8 mouse cellular contexts compared by ENCODE assay signal in the genomic region with DNA sequence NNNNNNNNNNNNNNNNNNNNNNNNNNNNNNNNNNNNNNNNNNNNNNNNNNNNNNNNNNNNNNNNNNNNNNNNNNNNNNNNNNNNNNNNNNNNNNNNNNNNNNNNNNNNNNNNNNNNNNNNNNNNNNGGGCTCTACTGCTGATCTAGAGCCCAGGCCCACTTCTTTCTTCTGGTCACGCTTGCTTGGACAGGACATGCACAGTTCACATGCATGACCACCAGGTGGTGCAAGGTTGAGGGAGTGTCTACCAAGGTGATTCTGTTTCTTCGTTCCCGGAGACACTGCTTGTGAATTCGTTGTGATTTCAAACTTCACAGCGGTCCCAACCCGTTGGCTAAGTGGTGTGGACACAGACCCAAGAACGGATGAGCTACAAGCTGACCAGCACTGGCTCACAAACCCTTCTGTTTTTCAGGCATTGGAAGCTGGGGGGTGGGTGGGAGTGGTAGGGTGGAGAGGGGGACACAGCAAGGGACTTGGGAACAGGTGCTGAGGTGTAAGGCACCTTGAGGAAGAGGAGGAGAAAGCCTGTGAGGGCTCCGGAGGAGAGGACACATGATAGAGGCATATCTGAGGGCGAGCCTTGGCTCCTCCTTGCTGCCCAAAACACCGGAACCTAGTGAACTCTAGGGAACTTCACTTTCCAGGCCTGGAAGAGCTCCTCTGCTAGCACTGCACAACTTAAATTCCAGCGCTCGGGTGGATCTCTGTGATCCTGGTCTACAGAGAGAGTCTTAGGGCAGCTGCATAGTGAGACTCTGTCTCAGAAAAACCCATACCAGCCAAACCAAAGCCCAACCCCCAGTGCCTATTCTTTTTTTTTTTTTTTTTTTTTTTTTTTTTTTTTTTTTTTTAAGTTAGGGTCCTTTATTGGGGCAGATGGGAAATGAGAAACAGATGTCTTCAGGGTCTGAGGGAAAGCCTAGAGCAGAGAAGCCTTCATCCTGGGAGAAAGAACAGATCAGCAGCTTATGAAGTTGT. TPM values are rescaled to one million over a fixed set of nuclear protein-coding genes. Genes with fewer than 3 reads are reported as not detected.
DNase-seq lines count a peak whose midpoint lies in the region; ATAC-seq and TF ChIP-seq lines count a peak whose summit lies in the region.

No protein-coding gene starts in this region.

- no peak overlapping the region for H3K4me3 ChIP-seq in intestine, postnatal 0 days (ENCODE audit: low read depth, low read length)
- peak overlapping the region; percentile 20; the same call in 1 of the 2 replicates for H3K4me3 ChIP-seq in limb, embryonic 15.5 days
- no peak overlapping the region for H3K4me3 ChIP-seq in midbrain, postnatal 0 days (ENCODE audit: low read depth, low read length)

- H3K4me2 ChIP-seq in intestine, postnatal 0 days (replicated peaks; ENCODE audit: low read depth) = peak overlapping the region; percentile 54
- peak overlapping the region; percentile 47 for H3K4me2 ChIP-seq in limb, embryonic 15.5 days
- peak overlapping the region; percentile 39 for H3K4me2 ChIP-seq in midbrain, postnatal 0 days (ENCODE audit: low read depth, low read length, poor library complexity, severe bottlenecking)

- no peaks in the 10 kb centered on the region for H3K4me1 ChIP-seq in intestine, postnatal 0 days (replicated peaks; ENCODE audit: control insufficient read depth, insufficient read depth, low read length)
- H3K4me1 ChIP-seq in limb, embryonic 15.5 days = peaks cover 23% of the 10 kb centered on the region
- no peaks in the 10 kb centered on the region for H3K4me1 ChIP-seq in midbrain, postnatal 0 days (ENCODE audit: insufficient read depth, low read length)

- H3K9me3 ChIP-seq in intestine, postnatal 0 days (ENCODE audit: control insufficient read depth) = no peaks in the 10 kb centered on the region
- H3K9me3 ChIP-seq in limb, embryonic 15.5 days = no peaks in the 10 kb centered on the region
- no peaks in the 10 kb centered on the region for H3K9me3 ChIP-seq in midbrain, postnatal 0 days (ENCODE audit: low read length)

- DNase-seq in left cerebral cortex, adult 18-20 months (ENCODE audit: low spot score in 2 of 2) = peak; percentile 61 to 69
- DNase-seq in left cerebral cortex, adult 11 months (ENCODE audit: low spot score) = no peak
- DNase-seq in embryo, embryonic 11 days = peak; percentile 89
- DNase-seq in midbrain, postnatal 0 days (ENCODE audit: low spot score) = peak; percentile 78
- DNase-seq in spleen, postnatal 4 days (ENCODE audit: low spot score in 2 of 2) = peak; percentile 79 to 89

- no peaks in the 10 kb centered on the region for H3K36me3 ChIP-seq in intestine, postnatal 0 days (ENCODE audit: control insufficient read depth, insufficient read depth)
- H3K36me3 ChIP-seq in limb, embryonic 15.5 days = no peaks in the 10 kb centered on the region
- H3K36me3 ChIP-seq in midbrain, postnatal 0 days (ENCODE audit: insufficient read depth, low read length) = no peaks in the 10 kb centered on the region

- no peak overlapping the region for H3K9ac ChIP-seq in intestine, postnatal 0 days (ENCODE audit: low read depth, low read length)
- no peak overlapping the region for H3K9ac ChIP-seq in limb, embryonic 15.5 days
- no peak overlapping the region for H3K9ac ChIP-seq in midbrain, postnatal 0 days (replicated peaks; ENCODE audit: low read length, poor library complexity, severe bottlenecking)

- WGBS in intestine, postnatal 0 days = 16% methylated on average over 12 of the region's 12 CpGs
- 10% methylated on average over 12 of the region's 12 CpGs for WGBS in limb, embryonic 15.5 days
- 21% methylated on average over 12 of the region's 12 CpGs for WGBS in midbrain, postnatal 0 days

- no peak overlapping the region for H3K27ac ChIP-seq in intestine, postnatal 0 days (ENCODE audit: low read depth, low read length)
- H3K27ac ChIP-seq in limb, embryonic 15.5 days = peak overlapping the region; percentile 77
- H3K27ac ChIP-seq in midbrain, postnatal 0 days (ENCODE audit: low read depth, low read length) = no peak overlapping the region

- H3K27me3 ChIP-seq in intestine, postnatal 0 days (replicated peaks; ENCODE audit: control insufficient read depth, insufficient read depth, low read length) = peaks cover 13% of the 10 kb centered on the region; the same call in 1 of the 2 replicates
- H3K27me3 ChIP-seq in limb, embryonic 15.5 days = no peaks in the 10 kb centered on the region
- no peaks in the 10 kb centered on the region for H3K27me3 ChIP-seq in midbrain, postnatal 0 days (ENCODE audit: insufficient read depth, low read length)

- TF ChIP-seq CTCF in intestine, postnatal 0 days (IDR thresholded peaks at IDR 0.05; ENCODE audit: low read depth) = peak; percentile 95
- peak; percentile 90 for TF ChIP-seq CTCF in midbrain, postnatal 0 days (IDR thresholded peaks at IDR 0.05)

- ATAC-seq in granulocyte monocyte progenitor cell, adult 5-6 weeks (replicated peaks; ENCODE audit: poor library complexity, severe bottlenecking) = peak; percentile 62
- ATAC-seq in intestine, postnatal 0 days = peak; percentile 52; the same call in 1 of the 2 replicates
- no peak for ATAC-seq in limb, embryonic 15.5 days (ENCODE audit: insufficient number of reproducible peaks, low FRiP score, low TSS enrichment, low read depth)
- no peak; the same call in 1 of the 2 replicates for ATAC-seq in midbrain, postnatal 0 days (ENCODE audit: low FRiP score)

RNA-seq across cellular contexts. Expression of a gene that starts 16.8 kb away (rescaled TPM):
- total RNA-seq in left cerebral cortex, adult 18-20 months (2021) = 10 to 100 TPM; 47.7 to 52.2 TPM
- total RNA-seq in granulocyte monocyte progenitor cell, adult 5-6 weeks (2014; fragmentation: Nextera tagmentation) = 79.7 and 86.6 TPM in 2 replicates
- 136 and 154 TPM in 2 replicates for total RNA-seq in granulocyte monocyte progenitor cell, adult 5-6 weeks (2017)
- 68.8 and 72.1 TPM in 2 replicates for polyA plus RNA-seq in intestine, postnatal 0 days (2015; fragmentation: Nextera tagmentation; extraction: Ambion mirVana)
- 134 and 138 TPM in 2 replicates for polyA plus RNA-seq in limb, embryonic 15.5 days (2015; fragmentation: Nextera tagmentation; extraction: Ambion mirVana)
- total RNA-seq in midbrain, postnatal 0 days (2014; rRNA removed) = 61.3 and 69.1 TPM in 2 replicates
- polyA plus RNA-seq in midbrain, postnatal 0 days (2015; fragmentation: Nextera tagmentation; extraction: Ambion mirVana) = 94.4 and 97.6 TPM in 2 replicates

RNA-seq across cellular contexts. Expression of a gene that starts 52.6 kb away (rescaled TPM):
- 100 to 1,000 TPM; 295 to 302 TPM for total RNA-seq in left cerebral cortex, adult 18-20 months (2021)
- 127 and 128 TPM in 2 replicates for total RNA-seq in granulocyte monocyte progenitor cell, adult 5-6 weeks (2014; fragmentation: Nextera tagmentation)
- total RNA-seq in granulocyte monocyte progenitor cell, adult 5-6 weeks (2017) = 338 and 392 TPM in 2 replicates
- polyA plus RNA-seq in intestine, postnatal 0 days (2015; fragmentation: Nextera tagmentation; extraction: Ambion mirVana) = 320 and 345 TPM in 2 replicates
- 375 and 380 TPM in 2 replicates for polyA plus RNA-seq in limb, embryonic 15.5 days (2015; fragmentation: Nextera tagmentation; extraction: Ambion mirVana)
- total RNA-seq in midbrain, postnatal 0 days (2014; rRNA removed) = 104 and 140 TPM in 2 replicates
- 585 and 650 TPM in 2 replicates for polyA plus RNA-seq in midbrain, postnatal 0 days (2015; fragmentation: Nextera tagmentation; extraction: Ambion mirVana)

Comparison
In these comparisons a context has a peak if more than half of its experiments do, and no peak if none do; other contexts are left out.
1. ATAC-seq: peak in granulocyte monocyte progenitor cell, adult 5-6 weeks (single experiment) and intestine, postnatal 0 days (single experiment); none in limb, embryonic 15.5 days (single experiment) and midbrain, postnatal 0 days (single experiment).
2. Peak in every context shown above with its lines, with median percentiles within 50 percentile points of each other: H3K4me2 ChIP-seq.